Mouse (Mus musculus): ENCODE measurements at regions not wholly inside any gene's neighbourhood (a gene's known extent, or its start where the extent isn't known, plus 50 kb on each side); places are given as distances from the start of the nearest gene placed in this dataset.
"Not testable (repeated sequence)": the region's sequence is repeated elsewhere in the genome, so short reads cannot be mapped to it uniquely, and the experiment has no call there.

DNA sequence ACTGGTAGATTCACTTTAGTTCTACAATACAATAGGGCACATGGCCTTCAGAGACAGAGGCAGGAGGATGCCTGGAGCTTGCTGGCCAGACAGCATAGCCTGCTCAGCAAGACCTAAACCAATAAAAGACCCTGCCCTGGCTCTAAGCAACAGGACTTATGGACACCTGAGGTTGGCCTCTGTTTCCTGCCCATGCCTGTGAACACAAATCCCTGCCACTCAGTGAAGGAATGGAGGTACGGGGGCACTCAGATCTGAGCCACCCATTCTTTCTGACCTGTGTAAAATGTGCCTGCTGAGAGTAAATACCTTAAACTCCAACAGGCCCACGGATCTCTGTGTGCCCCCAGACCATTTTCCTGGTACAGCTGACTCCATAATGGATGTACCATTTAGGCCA is 177.1 kb downstream of the Diras2 start:
- H3K4me3 ChIP-seq (replicated peaks; ENCODE audit: low read depth, low read length): no peak overlapping the region
- no peak for DNase-seq (ENCODE audit: low spot score)
- H3K4me2 ChIP-seq (ENCODE audit: low read length): no peak overlapping the region
- WGBS: 79% methylated on average over 2 of the region's 2 CpGs
- no peaks in the 10 kb centered on the region for H3K36me3 ChIP-seq (ENCODE audit: insufficient read depth, low read length)
- no peaks in the 10 kb centered on the region for H3K27me3 ChIP-seq (ENCODE audit: insufficient read depth, low read length)
- H3K4me1 ChIP-seq (replicated peaks; ENCODE audit: insufficient read depth, low read length): no peaks in the 10 kb centered on the region
- H3K9me3 ChIP-seq (replicated peaks; ENCODE audit: low read length): no peaks in the 10 kb centered on the region
- no peak overlapping the region for H3K9ac ChIP-seq (ENCODE audit: low read depth, low read length)
- no peak overlapping the region for H3K27ac ChIP-seq
- no peak for TF ChIP-seq CTCF (IDR thresholded peaks at IDR 0.05; ENCODE audit: low read depth)
- ATAC-seq (replicated peaks; ENCODE audit: low FRiP score, low read depth): no peak

DNA sequence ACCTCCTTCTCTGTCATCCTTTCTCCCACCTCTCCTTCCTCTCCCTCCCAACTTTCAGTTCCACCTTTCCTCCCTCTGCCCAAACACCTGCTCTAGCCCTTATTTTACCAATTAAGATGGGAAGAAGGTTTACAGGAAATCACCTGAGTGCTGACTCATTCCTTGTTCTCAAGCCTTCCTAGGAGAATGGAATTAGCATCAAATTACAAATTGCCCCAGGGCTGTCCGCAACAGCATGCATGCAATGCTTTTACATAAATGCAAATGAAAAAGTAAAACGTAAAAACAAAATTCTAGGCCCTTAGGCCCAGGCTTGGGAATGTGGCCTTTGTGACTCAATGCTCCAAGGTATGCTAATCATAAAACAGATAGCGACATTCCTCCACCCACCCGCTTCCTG is 175.2 kb downstream of the Diras2 start:
- H3K36me3 ChIP-seq (ENCODE audit: insufficient read depth, low read length); DNase-seq (ENCODE audit: low spot score); H3K27me3 ChIP-seq (ENCODE audit: insufficient read depth, low read length); H3K4me1 ChIP-seq (replicated peaks; ENCODE audit: insufficient read depth, low read length); ATAC-seq (replicated peaks; ENCODE audit: low FRiP score, low read depth); H3K4me2 ChIP-seq (ENCODE audit: low read length); H3K4me3 ChIP-seq (replicated peaks; ENCODE audit: low read depth, low read length); H3K9ac ChIP-seq (ENCODE audit: low read depth, low read length); H3K27ac ChIP-seq; H3K9me3 ChIP-seq (replicated peaks; ENCODE audit: low read length): not testable (repeated sequence)
- 81% methylated on average over 3 of the region's 4 CpGs for WGBS

DNA sequence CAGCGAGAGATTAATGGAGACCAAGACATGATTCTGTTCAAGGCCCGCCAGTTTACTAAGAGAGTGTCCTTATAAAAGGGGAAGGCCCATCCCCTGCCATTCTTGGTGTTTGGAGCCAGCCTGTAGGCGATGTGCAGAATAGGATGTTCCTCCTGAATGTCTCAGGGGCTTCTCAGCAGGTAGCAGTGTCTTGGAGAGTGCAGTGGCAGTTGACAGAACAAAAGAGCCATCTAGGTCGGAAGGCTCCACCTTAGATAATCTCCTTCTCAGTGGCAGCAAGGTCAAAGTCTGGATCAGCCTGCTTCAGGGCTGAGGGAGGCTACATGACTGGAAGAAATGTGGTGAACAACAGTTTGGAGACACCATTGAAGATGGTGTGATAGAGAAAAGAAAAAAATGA is 171.7 kb downstream of the Diras2 start:
- not testable (repeated sequence) for H3K9me3 ChIP-seq (replicated peaks; ENCODE audit: low read length); H3K4me2 ChIP-seq (ENCODE audit: low read length); H3K36me3 ChIP-seq (ENCODE audit: insufficient read depth, low read length); H3K4me1 ChIP-seq (replicated peaks; ENCODE audit: insufficient read depth, low read length); H3K4me3 ChIP-seq (replicated peaks; ENCODE audit: low read depth, low read length); H3K9ac ChIP-seq (ENCODE audit: low read depth, low read length); DNase-seq (ENCODE audit: low spot score); H3K27ac ChIP-seq; ATAC-seq (replicated peaks; ENCODE audit: low FRiP score, low read depth); H3K27me3 ChIP-seq (ENCODE audit: insufficient read depth, low read length)
- 80% methylated on average over 4 of the region's 4 CpGs for WGBS

DNA sequence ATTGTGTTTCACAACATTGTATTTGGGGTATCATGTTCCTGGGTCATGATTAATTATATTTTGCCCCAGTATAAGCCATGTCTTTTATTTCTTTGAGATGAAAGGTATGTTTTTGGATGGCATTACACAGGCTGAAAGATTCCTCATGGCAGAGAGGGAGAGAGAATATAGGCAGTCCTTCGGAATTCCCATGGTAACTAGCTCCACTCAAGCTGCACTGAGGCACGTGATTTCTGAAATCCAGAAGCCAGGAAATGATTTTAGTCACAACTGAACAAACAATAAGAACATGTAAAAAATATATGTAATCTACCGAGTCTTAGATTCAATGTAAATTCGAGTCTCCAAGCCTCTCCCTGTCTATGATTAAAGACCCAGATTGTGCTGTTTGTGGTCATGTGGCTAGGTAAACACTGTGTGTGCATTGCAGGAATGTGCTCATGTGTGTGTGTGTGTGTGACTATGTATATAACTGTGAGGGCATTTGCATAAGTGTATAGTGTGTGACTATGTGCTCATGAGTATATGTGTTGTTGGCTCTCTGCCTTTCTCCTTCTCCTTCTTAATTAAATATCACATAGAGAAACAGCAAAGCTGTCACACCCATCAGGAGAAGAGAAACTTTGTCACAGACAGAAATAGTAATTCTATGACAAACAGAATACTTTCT is 169.8 kb downstream of the Diras2 start:
- ATAC-seq (replicated peaks; ENCODE audit: low FRiP score, low read depth) (no peak), DNase-seq (ENCODE audit: low spot score) (no peak)
- TF ChIP-seq CTCF (IDR thresholded peaks at IDR 0.05; ENCODE audit: low read depth): no peak
- 64% methylated on average over 4 of the region's 4 CpGs for WGBS
- Histone ChIP-seq H3K27ac (no peak overlapping the region), H3K9me3 (replicated peaks; ENCODE audit: low read length) (no peaks in the 10 kb centered on the region), H3K9ac (ENCODE audit: low read depth, low read length) (no peak overlapping the region), H3K4me2 (ENCODE audit: low read length) (no peak overlapping the region), H3K27me3 (ENCODE audit: insufficient read depth, low read length) (no peaks in the 10 kb centered on the region), H3K4me1 (replicated peaks; ENCODE audit: insufficient read depth, low read length) (no peaks in the 10 kb centered on the region), H3K36me3 (ENCODE audit: insufficient read depth, low read length) (no peaks in the 10 kb centered on the region), H3K4me3 (replicated peaks; ENCODE audit: low read depth, low read length) (no peak overlapping the region)

DNA sequence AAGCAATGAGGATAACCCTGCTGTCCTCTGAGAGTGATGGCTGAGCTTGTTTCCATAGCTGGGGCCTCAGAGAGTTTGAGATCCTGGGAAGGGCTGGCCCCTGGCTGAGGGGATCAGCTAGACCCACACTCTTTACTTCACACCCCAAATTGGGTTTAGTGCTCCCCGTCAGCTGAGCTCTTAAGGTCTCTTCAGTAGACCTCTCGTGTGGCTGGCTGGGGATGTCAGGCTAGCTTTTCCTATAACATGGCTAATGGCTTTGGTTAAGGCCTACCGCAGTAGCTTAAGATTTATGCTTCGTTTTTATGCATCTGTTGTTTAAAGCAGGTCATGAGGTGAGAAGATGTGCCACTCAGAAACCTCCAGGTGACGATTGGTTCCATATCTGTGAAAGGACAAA is 168.8 kb downstream of the Diras2 start:
- Histone ChIP-seq H3K4me3 (replicated peaks; ENCODE audit: low read depth, low read length) (no peak overlapping the region), H3K4me2 (ENCODE audit: low read length) (no peak overlapping the region), H3K36me3 (ENCODE audit: insufficient read depth, low read length) (no peaks in the 10 kb centered on the region), H3K27me3 (ENCODE audit: insufficient read depth, low read length) (no peaks in the 10 kb centered on the region), H3K9me3 (replicated peaks; ENCODE audit: low read length) (no peaks in the 10 kb centered on the region), H3K9ac (ENCODE audit: low read depth, low read length) (no peak overlapping the region), H3K27ac (no peak overlapping the region), H3K4me1 (replicated peaks; ENCODE audit: insufficient read depth, low read length) (no peaks in the 10 kb centered on the region)
- ATAC-seq (replicated peaks; ENCODE audit: low FRiP score, low read depth) (no peak), DNase-seq (ENCODE audit: low spot score) (no peak)
- TF ChIP-seq CTCF (IDR thresholded peaks at IDR 0.05; ENCODE audit: low read depth): no peak
- WGBS: 81% methylated on average over 5 of the region's 5 CpGs

DNA sequence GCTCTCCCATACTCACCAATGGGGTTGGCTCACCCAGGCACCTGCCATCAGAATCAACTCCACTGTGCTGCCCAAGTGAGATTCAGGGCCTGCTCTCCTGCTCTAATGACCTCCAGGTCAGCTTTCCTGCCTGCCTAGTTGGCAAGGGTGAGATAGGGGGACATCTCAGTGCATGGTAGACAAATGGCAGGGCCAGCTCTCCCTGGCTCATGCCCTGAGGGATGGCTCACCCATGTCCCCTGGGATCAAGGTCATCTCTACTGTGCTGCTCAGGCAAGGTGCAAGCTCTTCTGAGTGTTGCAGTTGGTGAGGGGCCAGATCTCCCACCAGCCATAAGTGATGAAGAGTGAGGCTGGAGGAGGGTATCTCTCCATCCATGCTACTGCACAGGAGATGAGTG is 161.2 kb downstream of the Diras2 start:
- ATAC-seq (replicated peaks; ENCODE audit: low FRiP score, low read depth) (no peak), DNase-seq (ENCODE audit: low spot score) (no peak)
- H3K36me3 ChIP-seq (ENCODE audit: insufficient read depth, low read length): no peaks in the 10 kb centered on the region
- no peak overlapping the region for H3K27ac ChIP-seq
- H3K4me3 ChIP-seq (replicated peaks; ENCODE audit: low read depth, low read length): no peak overlapping the region
- H3K4me1 ChIP-seq (replicated peaks; ENCODE audit: insufficient read depth, low read length): no peaks in the 10 kb centered on the region
- H3K4me2 ChIP-seq (ENCODE audit: low read length): no peak overlapping the region
- H3K27me3 ChIP-seq (ENCODE audit: insufficient read depth, low read length): no peaks in the 10 kb centered on the region
- TF ChIP-seq CTCF (IDR thresholded peaks at IDR 0.05; ENCODE audit: low read depth): no peak
- H3K9me3 ChIP-seq (replicated peaks; ENCODE audit: low read length): no peaks in the 10 kb centered on the region
- H3K9ac ChIP-seq (ENCODE audit: low read depth, low read length): no peak overlapping the region

DNA sequence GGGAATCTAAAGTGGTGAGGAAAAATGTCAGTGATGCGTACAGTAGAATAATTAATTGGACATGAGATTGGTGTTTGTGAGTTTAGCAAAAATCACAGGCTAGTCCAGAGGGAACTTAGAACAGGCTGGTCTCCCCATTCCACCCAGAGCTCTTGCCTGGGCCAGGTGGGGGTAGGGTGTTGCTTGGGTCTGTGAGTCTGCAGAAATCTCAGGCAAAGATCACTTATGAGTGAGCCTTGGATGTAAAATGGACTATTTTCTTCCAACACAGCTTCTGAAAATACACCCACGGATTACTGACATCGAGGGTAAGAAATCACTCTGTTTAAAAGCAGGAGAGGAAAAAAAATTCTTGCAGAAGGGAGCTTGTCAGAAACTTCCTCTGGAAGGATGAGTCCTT is 159.1 kb downstream of the Diras2 start:
- no peaks in the 10 kb centered on the region for H3K27me3 ChIP-seq (ENCODE audit: insufficient read depth, low read length)
- 54% methylated on average over 3 of the region's 3 CpGs for WGBS
- H3K9me3 ChIP-seq (replicated peaks; ENCODE audit: low read length): no peaks in the 10 kb centered on the region
- ATAC-seq (replicated peaks; ENCODE audit: low FRiP score, low read depth) (no peak), DNase-seq (ENCODE audit: low spot score) (no peak)
- no peaks in the 10 kb centered on the region for H3K36me3 ChIP-seq (ENCODE audit: insufficient read depth, low read length)
- no peak overlapping the region for H3K9ac ChIP-seq (ENCODE audit: low read depth, low read length)
- no peaks in the 10 kb centered on the region for H3K4me1 ChIP-seq (replicated peaks; ENCODE audit: insufficient read depth, low read length)
- no peak for TF ChIP-seq CTCF (IDR thresholded peaks at IDR 0.05; ENCODE audit: low read depth)
- no peak overlapping the region for H3K4me2 ChIP-seq (ENCODE audit: low read length)
- H3K27ac ChIP-seq: no peak overlapping the region
- no peak overlapping the region for H3K4me3 ChIP-seq (replicated peaks; ENCODE audit: low read depth, low read length)
